Mouse (Mus musculus): ENCODE data around the gene Gm11937. TPM values are rescaled to one million over a fixed set of nuclear protein-coding genes. Genes with fewer than 3 reads are reported as not detected.
A peak's percentile ranks its signal among the peaks of the same experiment; 100 is the strongest.
"Not testable (repeated sequence)": the region's sequence is repeated elsewhere in the genome, so short reads cannot be mapped to it uniquely, and the experiment has no call there.

Gene Gm11937
- not detected in 2 replicates for polyA plus RNA-seq (2016; fragmentation: Nextera tagmentation; extraction: Ambion mirVana)

DNA sequence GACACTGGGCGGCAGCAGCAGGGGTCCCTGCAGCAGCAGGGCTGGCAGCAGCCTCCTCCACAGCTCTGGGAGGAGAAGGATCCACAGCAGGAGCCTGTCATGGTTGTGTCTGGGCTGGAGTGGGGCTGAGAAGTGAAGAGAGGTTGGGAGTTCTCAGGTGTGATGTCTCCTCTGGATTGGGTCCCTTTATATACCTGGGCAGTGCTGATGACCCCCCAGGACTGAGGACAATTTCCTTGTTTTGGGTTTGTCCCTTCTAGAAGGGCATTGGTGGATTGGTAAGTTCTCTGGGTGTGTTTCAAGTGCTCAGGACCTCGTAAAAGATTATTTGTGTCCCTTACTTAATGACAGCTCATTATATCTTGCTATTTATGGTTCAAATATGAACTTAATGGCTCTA, at the start of gene Gm11937:
Gene Gm11937, minus strand, starts transcription at position 101 of the 400 bp plus-strand sequence.
- not testable (repeated sequence) for H3K4me1 ChIP-seq; H3K9ac ChIP-seq; H3K4me3 ChIP-seq (replicated peaks); ATAC-seq (ENCODE audit: low FRiP score); H3K27ac ChIP-seq; H3K4me2 ChIP-seq; H3K9me3 ChIP-seq; H3K27me3 ChIP-seq; H3K36me3 ChIP-seq (replicated peaks)
- 61% methylated on average over 1 of the region's 2 CpGs for WGBS

DNA sequence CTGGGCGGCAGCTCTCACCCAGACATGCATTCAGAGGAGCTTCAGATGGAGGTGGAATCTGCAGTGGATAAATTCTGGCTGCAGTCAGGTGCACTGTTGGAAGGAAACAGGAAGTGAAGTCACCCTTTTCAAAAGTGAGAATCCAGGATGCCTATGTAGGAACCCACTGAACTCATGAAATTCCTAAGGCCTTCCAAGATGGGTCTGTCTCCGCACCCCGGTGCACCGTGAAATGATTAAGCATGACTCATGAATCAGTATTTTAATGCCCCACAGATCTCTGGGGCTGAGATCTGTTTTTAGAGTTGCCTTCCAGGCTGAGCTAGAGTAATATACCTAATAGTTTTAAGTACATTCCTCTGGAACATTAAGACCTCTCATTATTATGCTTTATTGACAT, 49.3 kb upstream of the Gm11937 start:
- H3K4me1 ChIP-seq: no peaks in the 10 kb centered on the region
- 90% methylated on average over 4 of the region's 4 CpGs for WGBS
- H3K4me2 ChIP-seq: no peak overlapping the region
- no peaks in the 10 kb centered on the region for H3K9me3 ChIP-seq
- H3K36me3 ChIP-seq (replicated peaks): no peaks in the 10 kb centered on the region
- H3K27me3 ChIP-seq: no peaks in the 10 kb centered on the region
- H3K9ac ChIP-seq: no peak overlapping the region
- no peak for ATAC-seq (ENCODE audit: low FRiP score)
- H3K27ac ChIP-seq: no peak overlapping the region
- no peak overlapping the region for H3K4me3 ChIP-seq (replicated peaks)

DNA sequence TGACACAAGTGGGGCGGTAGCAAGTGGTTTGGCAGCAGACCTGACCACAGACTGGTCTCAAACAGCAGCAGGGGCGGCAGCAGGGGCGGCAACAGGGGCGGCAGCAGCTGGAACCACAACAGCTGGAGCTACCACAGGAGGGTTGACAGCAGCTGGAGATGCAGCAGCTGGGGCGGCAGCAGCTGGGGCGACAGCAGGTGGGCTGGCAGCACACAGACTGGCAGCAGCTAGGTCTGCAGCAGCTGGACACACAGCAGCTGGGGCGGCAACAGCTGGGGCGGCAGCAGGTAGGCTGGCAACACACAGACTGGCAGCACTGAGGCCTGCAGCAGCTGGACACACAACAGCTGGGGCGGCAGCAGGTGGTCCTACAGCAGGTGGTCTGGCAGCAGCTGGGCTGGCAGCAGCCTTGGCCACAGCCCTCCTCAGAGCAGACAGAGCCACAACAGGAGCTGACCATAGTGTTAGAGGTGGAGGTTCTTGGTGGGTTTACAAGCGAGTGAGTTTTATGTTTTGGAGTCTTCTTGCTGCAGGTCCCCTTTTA, 48.5 kb upstream of the Gm11937 start, which contains the start of gene Gm11563:
Gene Gm11563, minus strand, starts transcription at position 494 of the 544 bp plus-strand sequence.
- H3K27me3 ChIP-seq; H3K27ac ChIP-seq; H3K4me3 ChIP-seq (replicated peaks); H3K4me1 ChIP-seq; H3K9ac ChIP-seq; H3K36me3 ChIP-seq (replicated peaks); ATAC-seq (ENCODE audit: low FRiP score); H3K4me2 ChIP-seq; H3K9me3 ChIP-seq: not testable (repeated sequence)
- 75% methylated on average over 10 of the region's 10 CpGs for WGBS

DNA sequence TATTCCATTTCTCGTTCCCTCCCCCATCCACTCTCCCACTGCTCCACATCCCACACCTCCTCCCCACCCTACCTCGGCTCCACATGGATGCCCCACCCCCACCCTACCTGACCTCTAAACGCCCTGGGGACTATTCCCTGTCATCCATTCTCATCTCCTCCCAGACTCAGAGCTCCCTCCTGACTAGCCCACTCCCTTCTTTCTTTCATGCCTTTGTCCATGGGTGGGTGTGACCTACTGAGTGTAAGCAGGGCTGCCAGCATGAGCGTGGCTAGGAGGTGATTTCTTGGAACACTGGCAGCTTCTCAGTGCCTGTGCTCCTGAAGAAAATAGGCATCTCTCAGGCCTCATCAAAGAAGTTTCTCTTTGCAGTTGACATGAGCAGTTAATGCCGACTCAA, 47.1 kb upstream of the Gm11937 start:
- Histone ChIP-seq H3K4me3 (replicated peaks) (no peak overlapping the region), H3K27ac (no peak overlapping the region), H3K9ac (no peak overlapping the region), H3K4me1 (no peaks in the 10 kb centered on the region), H3K9me3 (no peaks in the 10 kb centered on the region), H3K27me3 (no peaks in the 10 kb centered on the region), H3K4me2 (no peak overlapping the region), H3K36me3 (replicated peaks) (no peaks in the 10 kb centered on the region)
- no peak for ATAC-seq (ENCODE audit: low FRiP score)
- 56% methylated on average over 5 of the region's 5 CpGs for WGBS

DNA sequence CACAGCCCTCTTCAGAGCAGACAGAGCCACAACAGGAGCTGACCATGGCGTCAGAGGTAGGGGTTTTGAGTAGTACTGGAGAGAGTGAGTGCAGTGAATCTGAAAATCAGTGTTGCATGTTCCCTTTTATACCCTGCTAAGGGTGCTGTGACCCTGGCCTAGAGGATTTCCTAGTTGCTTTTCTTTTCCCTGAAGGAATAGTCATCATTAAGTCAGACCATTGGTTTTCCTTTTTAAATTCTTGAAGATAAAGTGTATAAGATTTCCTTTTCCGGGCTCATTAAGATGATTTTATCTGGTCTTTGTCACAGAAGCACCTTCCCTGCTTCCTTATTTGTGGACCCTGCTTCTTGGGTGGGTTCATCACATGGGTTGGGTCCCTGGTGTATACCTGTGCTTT, 40.1 kb upstream of the Gm11937 start, which contains the start of gene Gm11555:
Gene Gm11555, minus strand, starts transcription at position 101 of the 400 bp plus-strand sequence.
- Histone ChIP-seq H3K27me3 (no peaks in the 10 kb centered on the region), H3K9me3 (no peaks in the 10 kb centered on the region), H3K4me1 (no peaks in the 10 kb centered on the region), H3K36me3 (replicated peaks) (no peaks in the 10 kb centered on the region), H3K4me2 (no peak within 1 kb of the TSS), H3K27ac (no peak within 1 kb of the TSS), H3K4me3 (replicated peaks) (no peak within 1 kb of the TSS), H3K9ac (no peak within 1 kb of the TSS)
- no peak for ATAC-seq (ENCODE audit: low FRiP score)
- 81% methylated on average over 2 of the region's 2 CpGs for WGBS

DNA sequence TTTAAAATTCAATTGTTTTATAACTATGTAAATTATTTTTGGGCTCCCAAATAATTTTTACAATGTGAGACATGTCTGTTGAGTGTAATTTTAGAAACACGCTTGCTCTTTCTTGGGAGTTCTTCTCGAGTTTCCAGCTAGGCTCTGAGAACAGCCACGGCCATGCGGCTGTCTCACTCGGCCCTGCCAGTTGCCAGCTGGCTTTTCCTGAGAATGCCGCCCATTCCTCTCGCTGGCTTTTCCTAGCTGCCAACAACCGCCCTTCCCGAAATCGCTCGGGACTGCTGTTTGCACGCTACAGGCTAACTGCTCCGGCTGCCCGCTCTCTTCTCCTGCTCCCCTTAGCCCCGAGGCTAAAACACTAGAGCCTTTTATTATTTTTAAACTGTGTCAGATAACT, 36.5 kb upstream of the Gm11937 start:
- no peaks in the 10 kb centered on the region for H3K27me3 ChIP-seq
- H3K36me3 ChIP-seq (replicated peaks): no peaks in the 10 kb centered on the region
- H3K4me3 ChIP-seq (replicated peaks): no peak overlapping the region
- no peak overlapping the region for H3K4me2 ChIP-seq
- no peak overlapping the region for H3K9ac ChIP-seq
- H3K9me3 ChIP-seq: no peaks in the 10 kb centered on the region
- no peak overlapping the region for H3K27ac ChIP-seq
- no peak for ATAC-seq (ENCODE audit: low FRiP score)
- H3K4me1 ChIP-seq: no peaks in the 10 kb centered on the region
- 88% methylated on average over 15 of the region's 15 CpGs for WGBS

DNA sequence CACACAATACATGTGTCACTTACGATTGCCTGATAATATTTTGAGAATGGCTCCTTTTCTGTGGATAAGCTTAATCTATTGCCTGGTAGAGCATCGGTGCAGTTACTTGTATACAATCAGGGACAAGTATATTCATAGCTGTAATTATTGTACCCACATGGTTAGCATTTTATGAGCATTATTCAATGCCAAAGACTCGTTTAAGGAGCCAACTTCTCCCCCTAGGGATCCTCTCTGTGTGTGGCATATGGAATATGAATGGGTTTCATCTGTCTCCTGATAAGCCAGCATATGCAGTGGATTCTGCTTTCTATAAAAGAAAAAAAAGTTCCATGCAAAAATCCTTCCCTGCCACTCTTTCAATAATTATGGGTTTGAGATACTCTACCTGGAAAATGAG, 34.4 kb upstream of the Gm11937 start:
- no peak overlapping the region for H3K4me3 ChIP-seq (replicated peaks)
- no peak overlapping the region for H3K4me2 ChIP-seq
- no peaks in the 10 kb centered on the region for H3K9me3 ChIP-seq
- ATAC-seq (ENCODE audit: low FRiP score): no peak
- 74% methylated on average over 3 of the region's 3 CpGs for WGBS
- H3K9ac ChIP-seq: no peak overlapping the region
- no peaks in the 10 kb centered on the region for H3K27me3 ChIP-seq
- H3K27ac ChIP-seq: no peak overlapping the region
- H3K4me1 ChIP-seq: no peaks in the 10 kb centered on the region
- no peaks in the 10 kb centered on the region for H3K36me3 ChIP-seq (replicated peaks)

DNA sequence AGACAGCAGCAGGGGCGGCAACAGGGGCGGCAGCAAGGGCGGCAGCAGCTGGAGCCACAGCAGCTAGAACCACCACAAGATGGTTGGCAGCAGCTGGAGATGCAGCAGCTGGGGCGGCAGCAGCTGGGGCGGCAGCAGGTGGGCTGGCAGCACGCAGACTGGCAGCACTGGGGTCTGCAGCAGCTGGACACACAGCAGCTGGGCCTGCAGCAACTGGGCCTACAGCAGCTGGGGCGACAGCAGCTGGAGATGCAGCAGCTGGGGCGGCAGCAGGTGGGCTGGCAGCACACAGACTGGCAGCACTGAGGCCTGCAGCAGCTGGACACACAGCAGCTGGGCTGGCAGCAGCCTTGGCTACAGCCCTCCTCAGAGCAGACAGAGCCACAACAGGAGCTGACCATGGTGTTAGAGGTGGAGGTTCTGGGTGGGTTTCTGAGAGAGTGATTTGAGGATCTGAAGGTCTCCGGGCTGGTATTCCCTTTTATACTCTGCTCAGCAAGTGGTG, 33.7 kb upstream of the Gm11937 start, which contains the start of gene Krtap4-7:
Gene Krtap4-7, minus strand, starts transcription at position 455 of the 505 bp plus-strand sequence.
- not testable (repeated sequence) for H3K9ac ChIP-seq; H3K4me1 ChIP-seq; H3K9me3 ChIP-seq; H3K4me2 ChIP-seq; H3K27me3 ChIP-seq; H3K36me3 ChIP-seq (replicated peaks); ATAC-seq (ENCODE audit: low FRiP score); H3K4me3 ChIP-seq (replicated peaks)
- H3K27ac ChIP-seq: 0 out of 2 replicates have a peak within 1 kb of the TSS, but pooled peaks have one; percentile 36
- 89% methylated on average over 9 of the region's 9 CpGs for WGBS

DNA sequence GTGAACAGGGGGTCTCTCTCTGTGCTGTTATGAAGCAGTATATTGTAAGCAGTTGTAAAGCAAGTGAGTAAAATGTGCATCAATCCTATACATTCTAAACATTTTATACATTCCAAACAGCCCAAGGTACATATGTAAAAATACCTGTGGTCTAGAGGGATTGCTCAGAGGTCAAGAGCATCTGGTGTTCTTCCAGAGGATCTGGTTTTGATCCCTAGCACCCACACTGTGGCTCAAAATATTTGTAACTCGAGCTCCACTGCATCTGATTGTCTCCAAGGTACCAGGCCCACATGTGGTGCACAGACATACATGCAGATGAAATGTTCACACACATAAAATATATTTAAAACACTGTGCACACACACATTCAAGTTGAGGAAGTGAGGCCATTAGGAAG, 30.9 kb upstream of the Gm11937 start:
- no peaks in the 10 kb centered on the region for H3K27me3 ChIP-seq
- H3K9me3 ChIP-seq: no peaks in the 10 kb centered on the region
- 61% methylated on average over 1 of the region's 1 CpGs for WGBS
- no peak for ATAC-seq (ENCODE audit: low FRiP score)
- H3K36me3 ChIP-seq (replicated peaks): no peaks in the 10 kb centered on the region
- H3K4me1 ChIP-seq: no peaks in the 10 kb centered on the region
- no peak overlapping the region for H3K9ac ChIP-seq
- H3K4me3 ChIP-seq (replicated peaks): no peak overlapping the region
- H3K4me2 ChIP-seq: no peak overlapping the region
- H3K27ac ChIP-seq: no peak overlapping the region

DNA sequence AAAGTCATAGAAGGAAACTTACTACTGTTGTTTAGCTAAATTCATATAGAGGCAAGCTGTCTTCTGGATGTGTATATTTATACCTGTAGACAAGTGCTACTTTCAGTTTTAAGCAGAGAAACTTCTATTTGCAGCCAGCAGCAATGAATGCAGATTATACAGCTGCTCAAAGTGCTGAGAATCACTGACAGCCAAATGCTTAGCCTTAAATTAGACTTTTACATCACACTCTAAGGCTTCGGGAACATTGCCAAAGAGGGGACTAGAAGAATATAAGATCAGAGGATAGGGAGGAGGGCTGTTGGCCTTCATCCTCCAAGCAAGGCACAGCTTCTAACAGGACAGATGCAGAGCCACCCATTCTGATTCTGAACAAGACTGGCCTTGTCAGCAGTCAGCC, 27.1 kb upstream of the Gm11937 start:
- no peak overlapping the region for H3K4me2 ChIP-seq
- no peak overlapping the region for H3K9ac ChIP-seq
- WGBS: 72% methylated on average over 1 of the region's 1 CpGs
- H3K9me3 ChIP-seq: no peaks in the 10 kb centered on the region
- H3K27ac ChIP-seq: no peak overlapping the region
- peaks cover 2% of the 10 kb centered on the region; the same call in 1 of the 2 replicates for H3K27me3 ChIP-seq
- ATAC-seq (ENCODE audit: low FRiP score): no peak
- no peak overlapping the region for H3K4me3 ChIP-seq (replicated peaks)
- no peaks in the 10 kb centered on the region for H3K36me3 ChIP-seq (replicated peaks)
- no peaks in the 10 kb centered on the region for H3K4me1 ChIP-seq

DNA sequence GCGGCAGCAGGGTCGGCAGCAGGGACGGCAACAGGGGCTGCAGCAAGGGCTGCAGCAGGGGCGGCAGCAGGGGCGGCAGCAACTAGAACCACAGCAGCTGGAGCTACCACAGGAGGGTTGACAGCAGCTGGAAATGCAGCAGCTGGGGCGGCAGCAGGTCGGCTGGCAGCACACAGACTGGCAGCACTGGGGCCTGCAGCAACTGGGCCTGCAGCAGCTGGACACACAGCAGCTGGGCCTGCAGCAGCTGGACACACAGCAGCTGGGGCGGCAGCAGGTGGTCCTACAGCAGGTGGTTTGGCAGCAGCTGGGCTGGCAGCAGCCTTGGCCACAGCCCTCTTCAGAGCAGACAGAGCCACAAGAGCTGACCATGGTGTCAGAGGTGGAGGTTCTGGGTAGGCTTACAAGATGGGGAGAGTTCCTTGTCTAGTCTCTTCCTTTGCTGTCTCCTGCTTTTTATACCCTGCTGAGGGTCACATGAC, 24.7 kb upstream of the Gm11937 start, which contains the start of gene Krtap4-2:
Gene Krtap4-2, minus strand, starts transcription at position 432 of the 482 bp plus-strand sequence.
- H3K4me3 ChIP-seq (replicated peaks): no peak within 1 kb of the TSS
- WGBS: 29% methylated on average over 8 of the region's 8 CpGs
- no peaks in the 10 kb centered on the region for H3K4me1 ChIP-seq
- H3K9me3 ChIP-seq: no peaks in the 10 kb centered on the region
- H3K27me3 ChIP-seq: peaks cover 2% of the 10 kb centered on the region; the same call in 1 of the 2 replicates
- H3K9ac ChIP-seq: no peak within 1 kb of the TSS
- no peaks in the 10 kb centered on the region for H3K36me3 ChIP-seq (replicated peaks)
- H3K27ac ChIP-seq: no peak within 1 kb of the TSS
- H3K4me2 ChIP-seq: no peak within 1 kb of the TSS
- no peak for ATAC-seq (ENCODE audit: low FRiP score)

DNA sequence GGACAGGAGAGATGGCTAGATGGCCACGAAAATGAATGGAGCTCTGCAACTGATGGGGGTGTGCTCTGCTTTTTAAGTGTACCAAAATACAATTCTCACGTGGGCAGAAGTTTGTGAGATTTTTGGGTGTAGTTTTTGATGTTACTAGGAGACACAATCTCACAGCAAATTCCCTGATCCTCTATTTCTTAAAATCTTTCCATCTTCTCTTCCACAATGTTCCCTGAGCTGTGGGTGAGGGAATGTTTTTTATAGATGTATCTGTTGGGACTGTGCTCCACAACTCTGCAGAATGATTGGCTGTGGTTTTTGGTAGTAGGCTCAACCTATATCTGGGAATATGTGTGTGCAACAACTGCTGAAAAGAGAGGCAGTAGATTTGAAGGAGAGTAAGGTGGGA, 23.3 kb upstream of the Gm11937 start:
- 66% methylated on average over 2 of the region's 2 CpGs for WGBS
- no peak overlapping the region for H3K27ac ChIP-seq
- H3K4me3 ChIP-seq (replicated peaks): no peak overlapping the region
- no peak overlapping the region for H3K9ac ChIP-seq
- no peak for ATAC-seq (ENCODE audit: low FRiP score)
- H3K9me3 ChIP-seq: no peaks in the 10 kb centered on the region
- H3K27me3 ChIP-seq: peaks cover 2% of the 10 kb centered on the region; the same call in 1 of the 2 replicates
- no peaks in the 10 kb centered on the region for H3K36me3 ChIP-seq (replicated peaks)
- H3K4me2 ChIP-seq: no peak overlapping the region
- no peaks in the 10 kb centered on the region for H3K4me1 ChIP-seq

DNA sequence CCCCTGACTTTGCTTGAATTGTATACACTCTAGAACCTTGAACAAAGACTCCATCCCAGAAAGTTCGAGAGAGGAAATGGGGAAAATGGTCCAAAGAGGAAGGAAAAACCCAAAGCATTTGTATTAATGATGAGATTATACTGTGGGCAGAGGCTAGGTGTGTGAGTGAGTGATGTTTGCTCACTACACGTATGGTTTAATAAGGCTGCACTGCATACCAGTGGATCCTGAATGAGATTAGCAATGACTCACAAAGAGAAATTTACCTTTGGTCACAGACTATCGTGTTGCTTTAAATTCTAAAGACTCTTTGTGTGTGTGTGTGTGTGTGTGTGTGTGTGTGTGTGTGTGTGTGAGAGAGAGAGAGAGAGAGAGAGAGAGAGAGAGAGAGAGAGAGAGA, 20.9 kb upstream of the Gm11937 start:
- ATAC-seq (ENCODE audit: low FRiP score): no peak
- no peak overlapping the region for H3K4me2 ChIP-seq
- H3K36me3 ChIP-seq (replicated peaks): no peaks in the 10 kb centered on the region
- H3K4me1 ChIP-seq: no peaks in the 10 kb centered on the region
- WGBS: 72% methylated on average over 3 of the region's 3 CpGs
- no peaks in the 10 kb centered on the region for H3K9me3 ChIP-seq
- H3K9ac ChIP-seq: no peak overlapping the region
- H3K4me3 ChIP-seq (replicated peaks): no peak overlapping the region
- H3K27me3 ChIP-seq: peaks cover 2% of the 10 kb centered on the region; the same call in 1 of the 2 replicates
- H3K27ac ChIP-seq: no peak overlapping the region

Measured in forebrain, embryonic 12.5 days (tissue).